Mouse (Mus musculus): ENCODE results near the gene Dgkh. TPM values are rescaled to one million over a fixed set of nuclear protein-coding genes. Genes with fewer than 3 reads are reported as not detected.

The Dgkh gene
- polyA plus RNA-seq, 1 experiment = 6.8 TPM

DNA sequence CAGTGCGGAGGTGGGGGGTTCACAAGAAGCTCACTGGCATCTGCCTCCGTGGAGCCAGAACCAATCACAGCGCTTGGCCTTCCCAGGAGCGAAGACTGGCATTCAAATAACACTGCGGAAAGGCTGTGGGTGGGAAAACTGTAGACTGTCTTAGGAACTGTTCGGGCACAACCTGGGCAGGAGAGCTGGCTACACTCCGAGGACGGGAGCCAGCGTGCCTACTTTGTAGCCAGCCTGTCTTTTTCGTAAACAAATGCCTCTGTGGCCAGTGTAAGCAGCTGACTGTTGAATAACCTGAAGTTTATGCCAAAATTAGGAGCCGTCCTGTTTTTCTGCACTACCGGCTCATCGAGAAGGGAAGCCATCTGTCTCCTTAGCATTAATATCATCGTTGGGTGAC is 71.1 kb downstream of the Dgkh start:
- H3K4me1 ChIP-seq (ENCODE audit: control insufficient read depth, insufficient read depth, low read length) = no peaks in the 10 kb centered on the region
- no peak overlapping the region for H3K27ac ChIP-seq (ENCODE audit: insufficient read depth, low read depth, low read length)
- TF ChIP-seq CTCF (IDR thresholded peaks at IDR 0.05; ENCODE audit: low read depth, low read length) (no peak), POLR2A (IDR thresholded peaks at IDR 0.05; ENCODE audit: borderline replicate concordance, low read depth, low read length) (no peak)
- no peak overlapping the region for H3K4me3 ChIP-seq (ENCODE audit: insufficient read depth, low read length)

DNA sequence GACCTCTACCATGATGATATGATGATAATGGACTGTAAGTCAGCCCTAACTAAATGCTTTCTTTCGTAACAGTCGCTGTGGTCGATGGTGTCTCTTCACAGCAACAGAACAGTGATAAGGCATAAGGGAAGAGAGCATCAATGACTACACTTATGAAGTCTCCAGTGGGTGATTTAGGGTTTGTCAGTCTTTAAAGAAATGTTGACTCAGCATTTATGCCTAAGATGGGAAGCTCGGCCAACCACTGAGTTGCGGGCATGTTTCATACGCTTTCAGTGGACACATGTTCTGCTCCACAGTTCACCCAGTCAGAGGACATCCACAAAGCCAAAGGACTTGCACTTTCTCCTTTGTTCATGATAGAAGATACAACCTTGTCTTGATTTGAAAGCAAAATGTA is 73.9 kb downstream of the Dgkh start:
- Histone ChIP-seq H3K27ac (ENCODE audit: insufficient read depth, low read depth, low read length) (no peak overlapping the region), H3K4me3 (ENCODE audit: insufficient read depth, low read length) (no peak overlapping the region), H3K4me1 (ENCODE audit: control insufficient read depth, insufficient read depth, low read length) (no peaks in the 10 kb centered on the region)
- TF ChIP-seq POLR2A (IDR thresholded peaks at IDR 0.05; ENCODE audit: borderline replicate concordance, low read depth, low read length) = no peak
- no peak for TF ChIP-seq CTCF (IDR thresholded peaks at IDR 0.05; ENCODE audit: low read depth, low read length)

DNA sequence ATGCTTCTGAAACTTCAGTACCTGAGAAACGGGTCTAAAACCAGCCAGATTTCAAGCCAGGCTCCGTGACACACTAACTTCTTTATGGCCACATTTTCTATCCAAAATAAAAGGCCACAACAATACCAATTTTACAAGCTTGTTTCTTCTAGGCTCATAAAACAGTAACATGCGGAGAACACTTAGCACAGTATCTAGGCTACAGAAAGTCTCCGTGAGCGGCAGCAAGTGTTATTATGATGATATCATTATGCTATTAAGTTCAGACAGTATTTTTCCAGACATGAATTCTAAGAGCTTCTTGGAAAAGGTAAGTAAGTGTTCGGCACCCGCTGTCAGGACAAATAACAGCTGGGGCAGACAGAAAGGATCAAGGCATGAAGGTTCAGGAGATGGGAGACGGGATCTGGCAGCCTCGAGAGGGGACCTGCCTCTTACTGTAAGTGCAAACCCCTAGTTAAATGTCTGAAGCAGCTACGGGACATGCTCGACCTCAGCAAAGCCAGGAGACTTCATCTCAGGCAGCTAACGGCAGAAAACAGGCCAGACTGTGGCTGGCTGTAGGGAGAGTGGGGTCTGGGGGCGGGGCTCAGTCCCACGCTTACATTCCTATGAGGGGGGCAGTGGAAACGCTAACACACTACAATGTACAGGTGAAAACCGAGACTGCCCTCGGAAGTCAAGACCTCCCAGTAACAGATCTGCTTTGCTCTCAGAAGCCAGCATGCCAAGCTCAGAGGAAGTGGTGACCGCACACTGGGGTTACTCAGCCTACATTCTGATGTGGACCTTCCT is 75.5 kb downstream of the Dgkh start:
- no peak for TF ChIP-seq CTCF (IDR thresholded peaks at IDR 0.05; ENCODE audit: low read depth, low read length)
- TF ChIP-seq POLR2A (IDR thresholded peaks at IDR 0.05; ENCODE audit: borderline replicate concordance, low read depth, low read length) = no peak
- H3K27ac ChIP-seq (ENCODE audit: insufficient read depth, low read depth, low read length) = no peak overlapping the region
- no peaks in the 10 kb centered on the region for H3K4me1 ChIP-seq (ENCODE audit: control insufficient read depth, insufficient read depth, low read length)
- H3K4me3 ChIP-seq (ENCODE audit: insufficient read depth, low read length) = no peak overlapping the region

DNA sequence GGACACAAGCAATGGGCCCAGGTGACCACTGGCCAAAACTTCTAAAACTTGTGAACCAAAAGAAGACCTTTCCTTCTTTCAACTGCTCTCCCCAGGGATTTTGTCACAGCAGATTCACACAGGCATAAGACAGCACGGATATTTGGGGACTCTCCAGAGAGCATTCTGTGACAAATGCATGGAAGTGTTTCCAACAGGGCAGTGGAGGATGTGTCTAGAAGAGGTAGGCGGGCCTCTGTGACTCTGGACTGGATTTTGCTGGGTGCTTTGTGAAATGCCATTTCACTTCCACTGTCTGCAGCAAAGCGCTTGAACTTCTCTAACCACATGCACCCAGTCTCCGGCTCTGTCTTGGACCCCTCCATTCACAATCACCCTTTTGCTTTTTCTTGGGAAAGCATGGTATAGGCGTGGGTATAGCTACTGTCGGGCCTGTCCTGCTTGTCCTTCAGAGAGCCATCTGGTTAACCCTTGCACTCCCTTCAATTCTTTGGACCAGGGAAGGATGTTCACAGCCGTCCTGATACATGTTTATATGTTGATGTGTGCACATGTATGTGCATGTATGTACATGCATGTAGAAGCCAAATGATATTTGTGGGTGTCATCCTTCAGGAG is 77.5 kb downstream of the Dgkh start:
- Histone ChIP-seq H3K27ac (ENCODE audit: insufficient read depth, low read depth, low read length) (no peak overlapping the region), H3K4me1 (ENCODE audit: control insufficient read depth, insufficient read depth, low read length) (peaks cover 4% of the 10 kb centered on the region), H3K4me3 (ENCODE audit: insufficient read depth, low read length) (no peak overlapping the region)
- TF ChIP-seq POLR2A (IDR thresholded peaks at IDR 0.05; ENCODE audit: borderline replicate concordance, low read depth, low read length) (no peak), CTCF (IDR thresholded peaks at IDR 0.05; ENCODE audit: low read depth, low read length) (no peak)

DNA sequence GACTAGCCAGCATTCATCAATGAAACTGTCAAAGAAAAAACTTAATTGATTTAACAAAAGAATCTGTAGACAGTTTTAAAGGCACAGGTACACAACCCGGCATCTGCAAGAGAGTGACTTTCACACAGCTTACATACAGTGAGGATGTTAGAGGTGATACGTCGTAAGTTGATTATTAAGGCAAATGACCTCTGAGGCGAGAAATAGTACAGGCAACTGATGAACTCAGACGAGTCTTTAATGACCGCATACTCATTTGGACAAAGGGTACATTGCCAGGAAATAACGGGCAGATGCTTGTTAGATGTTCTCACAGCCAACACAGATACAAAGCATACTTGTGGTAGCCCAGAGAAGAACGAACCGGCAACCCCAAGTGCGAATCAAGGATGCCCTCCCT is 78.4 kb downstream of the Dgkh start:
- no peak for TF ChIP-seq CTCF (IDR thresholded peaks at IDR 0.05; ENCODE audit: low read depth, low read length)
- no peak for TF ChIP-seq POLR2A (IDR thresholded peaks at IDR 0.05; ENCODE audit: borderline replicate concordance, low read depth, low read length)
- H3K4me3 ChIP-seq (ENCODE audit: insufficient read depth, low read length) = no peak overlapping the region
- H3K4me1 ChIP-seq (ENCODE audit: control insufficient read depth, insufficient read depth, low read length) = peaks cover 4% of the 10 kb centered on the region
- H3K27ac ChIP-seq (ENCODE audit: insufficient read depth, low read depth, low read length) = no peak overlapping the region

DNA sequence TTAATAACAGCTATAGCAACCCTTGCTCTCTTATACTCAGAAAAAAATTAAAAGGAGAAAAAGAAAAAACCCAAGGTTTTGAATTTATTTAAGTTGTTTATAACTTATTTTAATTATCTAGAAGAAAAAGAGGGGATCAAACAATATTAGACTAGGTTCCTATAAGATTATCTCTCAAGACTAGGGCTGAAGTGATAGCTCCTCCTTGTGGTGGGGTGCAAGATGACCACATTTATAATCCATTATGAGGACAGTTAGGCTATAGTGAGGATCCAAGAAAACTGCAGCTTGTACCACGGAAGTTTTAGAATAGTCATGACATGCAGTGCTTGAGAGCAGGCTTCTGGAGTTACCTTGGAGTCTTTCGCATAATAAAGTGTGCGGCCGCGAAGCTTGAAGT is 79.2 kb downstream of the Dgkh start:
- Histone ChIP-seq H3K4me1 (ENCODE audit: control insufficient read depth, insufficient read depth, low read length) (peaks cover 4% of the 10 kb centered on the region), H3K4me3 (ENCODE audit: insufficient read depth, low read length) (no peak overlapping the region), H3K27ac (ENCODE audit: insufficient read depth, low read depth, low read length) (no peak overlapping the region)
- TF ChIP-seq POLR2A (IDR thresholded peaks at IDR 0.05; ENCODE audit: borderline replicate concordance, low read depth, low read length) = no peak
- TF ChIP-seq CTCF (IDR thresholded peaks at IDR 0.05; ENCODE audit: low read depth, low read length) = no peak

DNA sequence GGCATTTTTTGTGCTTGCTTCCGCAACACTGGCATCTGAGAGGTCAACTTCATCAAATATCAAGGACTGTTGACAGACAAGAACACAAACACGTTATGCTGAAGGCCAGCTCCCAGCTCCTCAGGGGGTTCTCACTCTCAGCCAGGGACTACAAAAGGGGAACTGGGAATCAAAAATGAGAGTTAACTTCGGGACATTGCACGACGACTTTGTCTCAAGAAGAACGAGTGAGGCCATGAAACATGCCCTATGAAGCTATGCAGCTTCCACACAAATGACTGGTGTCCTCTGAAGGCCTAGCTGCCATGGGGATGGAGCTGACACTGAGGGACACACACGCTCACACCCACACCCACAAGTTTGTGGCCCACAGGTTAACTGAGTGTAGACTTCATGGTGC is 80.9 kb downstream of the Dgkh start:
- peaks cover 4% of the 10 kb centered on the region for H3K4me1 ChIP-seq (ENCODE audit: control insufficient read depth, insufficient read depth, low read length)
- TF ChIP-seq CTCF (IDR thresholded peaks at IDR 0.05; ENCODE audit: low read depth, low read length) = no peak
- TF ChIP-seq POLR2A (IDR thresholded peaks at IDR 0.05; ENCODE audit: borderline replicate concordance, low read depth, low read length) = no peak
- H3K4me3 ChIP-seq (ENCODE audit: insufficient read depth, low read length) = no peak overlapping the region
- no peak overlapping the region for H3K27ac ChIP-seq (ENCODE audit: insufficient read depth, low read depth, low read length)

DNA sequence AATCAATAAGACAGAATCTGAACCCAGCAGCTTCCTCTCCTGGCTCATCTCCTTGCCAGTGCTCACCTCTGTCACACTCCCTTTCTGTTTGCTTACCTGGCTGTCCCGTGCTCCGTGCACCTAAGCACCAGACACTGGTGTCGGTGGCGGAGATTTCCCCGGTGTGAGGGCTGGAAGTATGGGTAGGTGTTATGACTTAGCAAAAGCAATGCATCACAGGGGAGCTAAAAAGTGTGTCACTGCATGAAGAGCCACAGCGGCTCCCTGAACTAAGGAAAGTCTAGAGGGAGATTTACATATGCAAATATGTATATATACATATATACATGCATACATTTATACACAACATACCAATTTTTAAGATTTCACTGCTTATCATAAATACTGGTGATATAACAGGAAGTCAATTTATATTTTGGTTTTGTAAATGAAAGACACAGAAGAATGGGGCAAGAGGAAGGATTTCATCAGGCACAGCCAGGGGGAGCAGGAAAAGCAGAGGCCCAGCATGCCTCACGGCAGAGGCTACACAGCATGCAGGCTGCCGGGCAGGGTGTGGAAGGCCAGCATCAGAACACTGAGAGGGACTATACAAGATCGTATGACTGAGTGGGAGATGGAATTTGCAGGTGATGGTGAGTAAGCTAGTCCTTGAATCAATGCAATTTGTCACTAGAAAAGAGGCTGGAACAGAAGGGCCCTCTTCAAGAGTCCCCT is 82.0 kb downstream of the Dgkh start:
- Histone ChIP-seq H3K4me3 (ENCODE audit: insufficient read depth, low read length) (no peak overlapping the region), H3K27ac (ENCODE audit: insufficient read depth, low read depth, low read length) (no peak overlapping the region), H3K4me1 (ENCODE audit: control insufficient read depth, insufficient read depth, low read length) (peaks cover 4% of the 10 kb centered on the region)
- TF ChIP-seq POLR2A (IDR thresholded peaks at IDR 0.05; ENCODE audit: borderline replicate concordance, low read depth, low read length) (no peak), CTCF (IDR thresholded peaks at IDR 0.05; ENCODE audit: low read depth, low read length) (no peak)

DNA sequence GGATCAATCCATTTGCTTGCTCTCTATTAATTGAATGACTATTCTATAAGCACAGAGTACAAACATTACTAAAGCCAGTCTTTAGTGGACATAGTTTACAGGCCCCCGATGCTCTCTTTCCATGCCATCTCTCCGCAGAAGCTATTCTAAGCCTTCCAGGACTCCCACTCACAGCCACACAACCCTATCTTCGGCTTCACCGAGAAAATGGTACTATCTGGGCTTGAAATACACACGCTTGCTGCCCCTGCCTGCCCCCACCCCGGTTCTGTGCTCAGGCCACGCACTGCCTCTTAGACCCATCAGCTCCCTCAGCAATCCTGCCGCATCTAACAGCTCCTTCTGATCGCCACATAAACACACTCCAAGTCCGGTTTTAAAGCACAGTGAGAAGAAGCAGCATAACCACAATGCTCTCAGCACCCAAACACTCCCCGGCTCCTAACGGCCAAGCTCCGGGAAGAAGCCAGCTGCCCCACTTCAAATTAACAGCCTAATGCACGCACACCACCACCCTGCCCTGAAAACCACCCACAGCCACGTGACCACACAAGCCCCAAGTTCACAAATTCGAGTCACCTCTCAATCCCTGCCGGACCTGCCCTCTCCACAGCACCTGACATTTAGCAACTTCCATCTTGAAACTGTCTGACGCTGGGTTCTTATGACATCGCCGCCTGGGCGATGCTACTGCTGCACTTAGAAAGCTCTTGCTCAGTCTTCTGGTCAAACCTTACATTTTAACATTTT is 82.9 kb downstream of the Dgkh start:
- no peak overlapping the region for H3K4me3 ChIP-seq (ENCODE audit: insufficient read depth, low read length)
- TF ChIP-seq CTCF (IDR thresholded peaks at IDR 0.05; ENCODE audit: low read depth, low read length) (no peak), POLR2A (IDR thresholded peaks at IDR 0.05; ENCODE audit: borderline replicate concordance, low read depth, low read length) (no peak)
- H3K27ac ChIP-seq (ENCODE audit: insufficient read depth, low read depth, low read length) = no peak overlapping the region
- H3K4me1 ChIP-seq (ENCODE audit: control insufficient read depth, insufficient read depth, low read length) = peaks cover 4% of the 10 kb centered on the region
